Mouse (Mus musculus): ENCODE results near the gene Acap2. TPM values are rescaled to one million over a fixed set of nuclear protein-coding genes. Genes with fewer than 3 reads are reported as not detected.
A peak's percentile ranks its signal among the peaks of the same experiment; 100 is the strongest.

The Acap2 gene
- polyA plus RNA-seq, 1 experiment from 2014 or later: 8.9 TPM

DNA sequence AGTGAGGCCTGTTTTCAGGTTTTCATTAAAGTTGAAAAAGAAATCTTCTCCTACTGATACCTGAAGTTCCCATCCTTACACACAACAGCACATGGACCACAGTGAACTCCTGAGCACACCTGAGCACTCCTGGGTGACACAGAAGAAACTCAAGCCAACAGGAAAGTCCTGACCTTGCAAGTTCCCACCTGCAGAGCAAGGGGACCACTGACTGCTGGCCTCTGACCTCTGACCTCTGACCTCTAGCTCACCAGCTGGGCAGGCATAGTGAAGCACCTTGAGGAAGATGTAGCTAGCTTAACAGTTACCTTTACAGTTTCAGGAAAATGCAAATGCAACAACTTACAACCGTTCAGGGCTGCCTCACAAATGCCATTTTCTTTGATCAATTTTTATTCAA, 101.1 kb downstream of the Acap2 start:
- no peak overlapping the region for H3K4me3 ChIP-seq (ENCODE audit: low read depth, low read length)
- no peak for ATAC-seq
- H3K27me3 ChIP-seq (ENCODE audit: control insufficient read depth, insufficient read depth, low read depth, low read length): no peaks in the 10 kb centered on the region
- H3K9me3 ChIP-seq (replicated peaks; ENCODE audit: control insufficient read depth, low read length, poor library complexity, severe bottlenecking): no peaks in the 10 kb centered on the region
- peaks cover 25% of the 10 kb centered on the region for H3K36me3 ChIP-seq (ENCODE audit: control insufficient read depth, insufficient read depth, low read length)
- H3K4me2 ChIP-seq (ENCODE audit: low read length): no peak overlapping the region
- H3K4me1 ChIP-seq (ENCODE audit: control insufficient read depth, insufficient read depth, low read length): no peaks in the 10 kb centered on the region
- H3K9ac ChIP-seq (ENCODE audit: low read depth, low read length): no peak overlapping the region
- WGBS: 78% methylated on average over 1 of the region's 1 CpGs
- H3K27ac ChIP-seq (ENCODE audit: low read length): no peak overlapping the region

DNA sequence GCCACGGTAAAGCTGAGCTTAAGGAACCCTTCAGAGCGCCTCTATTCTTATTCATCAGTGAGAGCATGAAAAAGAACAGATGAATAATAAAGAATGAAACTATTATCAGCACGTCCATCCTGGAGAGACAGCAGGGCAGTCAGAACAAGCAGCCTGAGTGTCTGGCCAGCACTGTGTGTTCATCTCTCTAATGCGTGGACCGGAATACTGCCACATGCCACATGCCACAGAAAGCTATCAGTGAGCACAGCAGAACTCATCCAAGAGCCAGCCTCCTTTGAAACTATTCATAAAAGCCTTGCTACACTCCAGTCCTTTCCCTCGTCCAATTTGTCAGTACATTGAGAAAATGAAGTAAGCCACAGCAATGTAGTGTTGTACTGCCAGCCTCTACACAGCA, 107.0 kb downstream of the Acap2 start:
- Histone ChIP-seq H3K27me3 (ENCODE audit: control insufficient read depth, insufficient read depth, low read depth, low read length) (no peaks in the 10 kb centered on the region), H3K4me2 (ENCODE audit: low read length) (no peak overlapping the region), H3K9me3 (replicated peaks; ENCODE audit: control insufficient read depth, low read length, poor library complexity, severe bottlenecking) (no peaks in the 10 kb centered on the region), H3K4me1 (ENCODE audit: control insufficient read depth, insufficient read depth, low read length) (no peaks in the 10 kb centered on the region), H3K27ac (ENCODE audit: low read length) (no peak overlapping the region), H3K4me3 (ENCODE audit: low read depth, low read length) (no peak overlapping the region), H3K9ac (ENCODE audit: low read depth, low read length) (no peak overlapping the region), H3K36me3 (ENCODE audit: control insufficient read depth, insufficient read depth, low read length) (peaks cover 2% of the 10 kb centered on the region; the same call in 1 of the 2 replicates)
- ATAC-seq: no peak
- WGBS: 41% methylated on average over 6 of the region's 6 CpGs

DNA sequence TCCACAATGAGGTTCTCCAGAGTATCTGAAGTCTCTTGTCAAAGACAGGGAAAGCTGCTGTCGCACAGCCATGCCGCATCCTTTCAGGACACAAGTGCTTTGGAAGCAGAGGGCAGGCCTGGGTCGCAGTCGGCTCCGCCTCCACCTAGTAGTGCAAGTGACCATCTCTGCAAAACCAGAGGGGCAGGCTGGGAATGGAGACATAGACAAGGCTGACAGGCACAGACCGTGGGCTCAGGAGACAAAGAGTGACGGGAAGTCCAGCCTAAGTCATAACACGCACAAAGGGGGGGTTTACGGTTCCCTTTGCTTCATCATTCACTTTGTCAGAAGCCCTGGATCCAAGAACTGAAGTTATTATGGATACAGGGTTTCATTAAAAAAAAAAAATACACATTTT, 107.9 kb downstream of the Acap2 start:
- Histone ChIP-seq H3K4me2 (ENCODE audit: low read length) (no peak overlapping the region), H3K9ac (ENCODE audit: low read depth, low read length) (no peak overlapping the region), H3K27me3 (ENCODE audit: control insufficient read depth, insufficient read depth, low read depth, low read length) (no peaks in the 10 kb centered on the region), H3K4me3 (ENCODE audit: low read depth, low read length) (no peak overlapping the region), H3K27ac (ENCODE audit: low read length) (no peak overlapping the region), H3K36me3 (ENCODE audit: control insufficient read depth, insufficient read depth, low read length) (no peaks in the 10 kb centered on the region), H3K4me1 (ENCODE audit: control insufficient read depth, insufficient read depth, low read length) (no peaks in the 10 kb centered on the region), H3K9me3 (replicated peaks; ENCODE audit: control insufficient read depth, low read length, poor library complexity, severe bottlenecking) (no peaks in the 10 kb centered on the region)
- no peak for ATAC-seq
- 36% methylated on average over 9 of the region's 9 CpGs for WGBS

DNA sequence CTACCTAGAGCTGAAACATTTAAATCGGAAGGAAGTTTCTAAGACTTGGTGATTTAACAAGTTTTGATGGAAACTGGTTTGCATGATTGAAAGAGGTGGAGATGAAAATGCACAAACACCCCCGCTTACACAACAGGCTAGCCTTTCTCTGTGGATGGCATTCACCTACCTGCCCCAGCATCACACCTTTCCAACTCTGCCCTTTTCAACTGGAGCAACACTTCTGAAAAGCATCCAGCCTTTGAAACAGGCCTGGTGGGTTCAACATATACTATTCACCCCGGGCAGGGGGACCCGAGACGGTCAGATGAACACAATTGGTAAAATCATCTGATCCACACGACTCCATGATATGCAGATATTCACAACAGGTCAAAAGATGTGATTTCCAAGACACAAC, 119.2 kb downstream of the Acap2 start:
- H3K4me2 ChIP-seq (ENCODE audit: low read length): peak overlapping the region; percentile 89; the same call in 1 of the 2 replicates
- H3K9ac ChIP-seq (ENCODE audit: low read depth, low read length): no peak overlapping the region
- H3K9me3 ChIP-seq (replicated peaks; ENCODE audit: control insufficient read depth, low read length, poor library complexity, severe bottlenecking): no peaks in the 10 kb centered on the region
- H3K27ac ChIP-seq (ENCODE audit: low read length): no peak overlapping the region
- no peak overlapping the region for H3K4me3 ChIP-seq (ENCODE audit: low read depth, low read length)
- WGBS: 59% methylated on average over 6 of the region's 6 CpGs
- peaks cover 20% of the 10 kb centered on the region for H3K4me1 ChIP-seq (ENCODE audit: control insufficient read depth, insufficient read depth, low read length)
- no peak for ATAC-seq
- no peaks in the 10 kb centered on the region for H3K36me3 ChIP-seq (ENCODE audit: control insufficient read depth, insufficient read depth, low read length)
- no peaks in the 10 kb centered on the region for H3K27me3 ChIP-seq (ENCODE audit: control insufficient read depth, insufficient read depth, low read depth, low read length)

GRCm38 (mm10) chr16:31081125-31081664, 119.8 kb downstream of the Acap2 start, which contains the start of gene Xxylt1:
Gene Xxylt1 (minus strand): TSS chr16:31081432.
- Histone ChIP-seq H3K27ac (ENCODE audit: low read length) (peak within 1 kb of the TSS; percentile 92), H3K9ac (ENCODE audit: low read depth, low read length) (peak within 1 kb of the TSS; percentile 88), H3K27me3 (ENCODE audit: control insufficient read depth, insufficient read depth, low read depth, low read length) (no peaks in the 10 kb centered on the region), H3K36me3 (ENCODE audit: control insufficient read depth, insufficient read depth, low read length) (no peaks in the 10 kb centered on the region), H3K9me3 (replicated peaks; ENCODE audit: control insufficient read depth, low read length, poor library complexity, severe bottlenecking) (no peaks in the 10 kb centered on the region), H3K4me1 (ENCODE audit: control insufficient read depth, insufficient read depth, low read length) (peaks cover 20% of the 10 kb centered on the region), H3K4me2 (ENCODE audit: low read length) (peak within 1 kb of the TSS; percentile 89), H3K4me3 (ENCODE audit: low read depth, low read length) (peak within 1 kb of the TSS; percentile 90)
- ATAC-seq: peak; percentile 99
- WGBS: 0% methylated on average over 48 of the region's 54 CpGs

GRCm38 (mm10) chr16:31080573-31081051, 120.4 kb downstream of the Acap2 start:
- H3K27ac ChIP-seq (ENCODE audit: low read length): peak overlapping the region; percentile 92
- H3K4me3 ChIP-seq (ENCODE audit: low read depth, low read length): peak overlapping the region; percentile 90
- no peaks in the 10 kb centered on the region for H3K36me3 ChIP-seq (ENCODE audit: control insufficient read depth, insufficient read depth, low read length)
- peak overlapping the region; percentile 89 for H3K4me2 ChIP-seq (ENCODE audit: low read length)
- peaks cover 20% of the 10 kb centered on the region for H3K4me1 ChIP-seq (ENCODE audit: control insufficient read depth, insufficient read depth, low read length)
- no peaks in the 10 kb centered on the region for H3K27me3 ChIP-seq (ENCODE audit: control insufficient read depth, insufficient read depth, low read depth, low read length)
- peak; percentile 82 for ATAC-seq
- H3K9me3 ChIP-seq (replicated peaks; ENCODE audit: control insufficient read depth, low read length, poor library complexity, severe bottlenecking): no peaks in the 10 kb centered on the region
- under 1% methylated on average over 34 of the region's 36 CpGs for WGBS
- peak overlapping the region; percentile 88 for H3K9ac ChIP-seq (ENCODE audit: low read depth, low read length)

GRCm38 (mm10) chr16:31077396-31077795, 123.6 kb downstream of the Acap2 start:
- 92% methylated on average over 5 of the region's 5 CpGs for WGBS
- H3K27me3 ChIP-seq (ENCODE audit: control insufficient read depth, insufficient read depth, low read depth, low read length): no peaks in the 10 kb centered on the region

GRCm38 (mm10) chr16:31076436-31076835, 124.6 kb downstream of the Acap2 start:
- no peak overlapping the region for H3K4me3 ChIP-seq (ENCODE audit: low read depth, low read length)

More at GRCm38 (mm10) chr16:31077396-31077795, 123.6 kb downstream of the Acap2 start:
- no peak overlapping the region for H3K4me2 ChIP-seq (ENCODE audit: low read length)
- H3K4me3 ChIP-seq (ENCODE audit: low read depth, low read length): no peak overlapping the region
- ATAC-seq: no peak
- no peak overlapping the region for H3K27ac ChIP-seq (ENCODE audit: low read length)
- H3K36me3 ChIP-seq (ENCODE audit: control insufficient read depth, insufficient read depth, low read length): no peaks in the 10 kb centered on the region
- peaks cover 20% of the 10 kb centered on the region for H3K4me1 ChIP-seq (ENCODE audit: control insufficient read depth, insufficient read depth, low read length)
- no peaks in the 10 kb centered on the region for H3K9me3 ChIP-seq (replicated peaks; ENCODE audit: control insufficient read depth, low read length, poor library complexity, severe bottlenecking)
- no peak overlapping the region for H3K9ac ChIP-seq (ENCODE audit: low read depth, low read length)

GRCm38 (mm10) chr16:31074324-31074908, 126.6 kb downstream of the Acap2 start:
- 83% methylated on average over 3 of the region's 3 CpGs for WGBS
- no peaks in the 10 kb centered on the region for H3K9me3 ChIP-seq (replicated peaks; ENCODE audit: control insufficient read depth, low read length, poor library complexity, severe bottlenecking)
- no peak for ATAC-seq

More at GRCm38 (mm10) chr16:31076436-31076835, 124.6 kb downstream of the Acap2 start:
- H3K4me2 ChIP-seq (ENCODE audit: low read length): no peak overlapping the region
- no peak overlapping the region for H3K27ac ChIP-seq (ENCODE audit: low read length)
- H3K9me3 ChIP-seq (replicated peaks; ENCODE audit: control insufficient read depth, low read length, poor library complexity, severe bottlenecking): no peaks in the 10 kb centered on the region
- no peak for ATAC-seq
- H3K4me1 ChIP-seq (ENCODE audit: control insufficient read depth, insufficient read depth, low read length): peaks cover 15% of the 10 kb centered on the region
- no peaks in the 10 kb centered on the region for H3K27me3 ChIP-seq (ENCODE audit: control insufficient read depth, insufficient read depth, low read depth, low read length)
- no peaks in the 10 kb centered on the region for H3K36me3 ChIP-seq (ENCODE audit: control insufficient read depth, insufficient read depth, low read length)
- no peak overlapping the region for H3K9ac ChIP-seq (ENCODE audit: low read depth, low read length)
- 92% methylated on average over 8 of the region's 8 CpGs for WGBS

More at GRCm38 (mm10) chr16:31074324-31074908, 126.6 kb downstream of the Acap2 start:
- Histone ChIP-seq H3K4me1 (ENCODE audit: control insufficient read depth, insufficient read depth, low read length) (peaks cover 4% of the 10 kb centered on the region), H3K9ac (ENCODE audit: low read depth, low read length) (no peak overlapping the region), H3K27ac (ENCODE audit: low read length) (no peak overlapping the region), H3K4me2 (ENCODE audit: low read length) (no peak overlapping the region), H3K27me3 (ENCODE audit: control insufficient read depth, insufficient read depth, low read depth, low read length) (no peaks in the 10 kb centered on the region), H3K4me3 (ENCODE audit: low read depth, low read length) (no peak overlapping the region), H3K36me3 (ENCODE audit: control insufficient read depth, insufficient read depth, low read length) (no peaks in the 10 kb centered on the region)

All from midbrain, embryonic 16.5 days (tissue).